Mouse (Mus musculus) kidney, adult 8-10 months (tissue): ENCODE results near the gene Lypd6.
A peak's percentile ranks its signal among the peaks of the same experiment; 100 is the strongest.

Experiments
- DNase-seq, 2 experiments: peaks; one replicate each; pipeline ENCODE4 v3.0.0; 2022

The Lypd6 gene

GRCm38 (mm10) chr2:50066246-50066967 lies at the start of gene Lypd6:
Lypd6 (plus strand) TSS chr2:50066429.
- peak; percentile 53 to 54 for DNase-seq

- no peak for DNase-seq
Observed at GRCm38 (mm10) chr2:50019477-50019876, 46.8 kb upstream of the Lypd6 start.

GRCm38 (mm10) chr2:50025549-50025948 lies 40.7 kb upstream of the Lypd6 start:
- DNase-seq: no peak

- DNase-seq: no peak
Observed at GRCm38 (mm10) chr2:50028930-50029329, 37.3 kb upstream of the Lypd6 start.

DNA sequence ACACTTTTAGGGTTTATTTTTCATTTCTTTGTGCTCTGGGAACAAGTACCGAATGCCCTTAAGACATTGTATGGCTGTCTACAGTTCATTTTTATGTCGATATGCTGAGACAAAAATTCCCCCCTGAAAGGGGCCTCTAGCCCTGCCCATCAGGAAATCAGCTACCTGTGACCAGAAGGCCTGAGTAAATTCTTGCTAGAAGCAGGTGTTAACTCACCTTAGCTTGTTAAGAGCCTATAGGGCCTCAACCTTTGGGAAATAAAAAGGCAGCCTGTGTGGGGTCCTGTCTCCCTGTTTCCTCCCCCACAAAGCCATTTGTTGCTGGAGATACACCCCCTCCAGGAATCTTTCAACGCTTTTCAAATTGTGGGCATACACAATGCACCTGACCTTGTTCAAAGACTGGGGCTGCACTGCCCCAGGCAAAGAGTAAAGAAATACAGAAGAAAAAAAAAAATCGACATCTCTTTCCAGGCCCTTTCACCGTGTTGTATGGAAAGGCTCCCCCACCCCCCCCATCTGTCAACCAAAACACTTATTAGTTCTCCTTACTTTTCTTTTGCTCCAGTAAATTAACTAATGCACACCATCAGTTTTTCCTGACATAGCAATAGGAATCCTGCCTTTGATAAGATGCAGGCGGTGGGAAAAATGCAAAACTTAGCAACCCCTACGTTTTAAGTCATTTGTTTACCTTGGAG lies 21.9 kb upstream of the Lypd6 start:
- DNase-seq: no peak

DNA sequence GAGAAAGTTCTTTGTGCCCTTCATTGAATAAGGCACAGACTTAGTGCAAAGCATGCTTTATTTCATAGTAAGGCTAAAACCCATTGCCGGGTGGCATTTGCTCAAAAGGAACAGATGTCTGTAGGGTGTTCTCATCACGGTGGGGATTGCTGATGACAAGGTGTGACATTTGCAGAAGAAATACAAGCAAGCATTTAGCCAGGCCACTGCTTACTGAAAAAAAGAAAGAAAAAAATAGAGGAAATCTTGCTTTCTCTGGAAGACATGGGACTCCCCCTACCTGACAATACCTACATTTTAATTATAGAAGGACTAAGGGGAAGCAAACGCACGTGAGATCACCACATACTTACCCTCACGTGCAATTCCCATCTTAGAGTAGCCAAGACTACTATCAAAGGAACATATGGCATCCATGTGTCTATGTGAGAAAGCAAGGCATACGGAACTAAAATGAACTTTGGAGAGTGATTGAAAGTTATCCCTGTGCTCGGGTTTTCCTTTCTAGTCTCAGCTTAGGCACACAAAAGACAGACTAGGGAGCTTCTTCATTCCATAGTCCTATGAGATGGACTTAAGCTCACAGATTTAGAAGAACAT lies 21.3 kb upstream of the Lypd6 start:
- no peak for DNase-seq

- DNase-seq: no peak
Observed at GRCm38 (mm10) chr2:50045841-50046240, 20.4 kb upstream of the Lypd6 start.

DNA sequence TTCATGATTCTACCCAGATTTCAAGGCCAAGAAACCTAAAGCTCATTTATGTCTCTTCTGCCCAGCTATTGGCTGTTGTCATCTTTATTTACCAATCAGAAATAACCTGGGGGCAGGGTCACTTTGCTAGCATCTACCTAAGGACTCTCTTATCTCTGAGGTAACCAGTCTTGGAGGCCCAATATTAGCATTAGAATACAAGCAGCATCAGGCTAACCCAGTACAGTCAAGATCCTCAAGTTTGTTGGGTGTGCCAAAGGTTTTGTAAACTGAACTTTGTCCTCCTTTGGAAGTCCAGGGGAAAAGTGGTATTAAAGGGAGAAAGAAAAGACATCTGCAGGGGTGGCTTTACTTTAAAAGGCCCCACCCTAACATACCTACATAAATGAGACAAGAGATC lies 17.8 kb upstream of the Lypd6 start:
- no peak for DNase-seq

- DNase-seq: no peak
Observed at GRCm38 (mm10) chr2:50053893-50054292, 12.3 kb upstream of the Lypd6 start.

DNA sequence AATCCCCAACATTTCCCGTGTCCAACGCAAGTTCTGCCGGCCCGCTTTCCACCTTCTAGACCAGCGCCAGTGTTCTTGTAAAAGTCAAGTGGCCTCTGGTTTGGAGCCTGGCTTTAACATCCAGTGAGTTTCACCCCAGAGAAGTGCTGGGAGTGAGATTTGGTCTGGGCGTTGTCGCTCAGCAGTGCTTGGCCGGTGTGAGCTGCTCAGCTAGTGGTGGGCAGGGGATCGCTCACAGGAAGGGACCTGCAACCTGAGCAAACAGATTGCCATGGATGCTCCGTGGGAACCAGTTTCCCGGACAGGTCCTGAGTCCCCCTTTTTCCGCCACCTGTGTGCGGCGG lies 355 bp upstream of the Lypd6 start:
- peak in 1 of 2 experiments; percentile 1 for DNase-seq

- DNase-seq: no peak
Observed at GRCm38 (mm10) chr2:50066968-50067315, 713 bp downstream of the Lypd6 start.

- peak; percentile 37 to 43 for DNase-seq
Observed at GRCm38 (mm10) chr2:50069571-50070295, 3.5 kb downstream of the Lypd6 start.

DNA sequence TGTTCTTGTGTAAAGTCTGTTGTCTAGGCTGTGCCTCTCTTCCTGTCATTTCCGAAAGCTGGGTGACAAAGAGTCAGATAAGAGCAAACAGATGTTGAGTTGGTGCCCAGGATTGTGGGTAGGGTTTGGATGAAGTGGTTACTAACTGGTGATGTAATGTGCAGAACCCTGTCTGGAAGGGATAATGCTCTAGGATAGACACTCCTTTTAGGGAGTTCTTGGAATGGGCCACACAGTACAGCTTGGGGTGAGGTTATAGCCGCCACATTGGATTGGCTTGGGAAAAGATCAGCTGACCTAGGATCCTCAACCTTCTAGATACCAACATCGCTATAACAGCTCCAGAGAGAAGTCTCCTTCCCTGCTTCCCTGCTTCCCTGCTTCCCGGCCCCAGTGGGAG lies 5.9 kb downstream of the Lypd6 start:
- no peak for DNase-seq

- DNase-seq: no peak
Observed at GRCm38 (mm10) chr2:50084746-50085145, 18.5 kb downstream of the Lypd6 start.

GRCm38 (mm10) chr2:50087761-50088160 lies 21.5 kb downstream of the Lypd6 start:
- no peak for DNase-seq

GRCm38 (mm10) chr2:50096336-50096735 lies 30.1 kb downstream of the Lypd6 start:
- no peak for DNase-seq

GRCm38 (mm10) chr2:50100364-50101151 lies 34.3 kb downstream of the Lypd6 start:
- peak; percentile 13 to 23 for DNase-seq

GRCm38 (mm10) chr2:50101152-50101450 lies 34.9 kb downstream of the Lypd6 start:
- no peak for DNase-seq

- DNase-seq: no peak
Observed at GRCm38 (mm10) chr2:50103850-50104503, 37.7 kb downstream of the Lypd6 start.

DNA sequence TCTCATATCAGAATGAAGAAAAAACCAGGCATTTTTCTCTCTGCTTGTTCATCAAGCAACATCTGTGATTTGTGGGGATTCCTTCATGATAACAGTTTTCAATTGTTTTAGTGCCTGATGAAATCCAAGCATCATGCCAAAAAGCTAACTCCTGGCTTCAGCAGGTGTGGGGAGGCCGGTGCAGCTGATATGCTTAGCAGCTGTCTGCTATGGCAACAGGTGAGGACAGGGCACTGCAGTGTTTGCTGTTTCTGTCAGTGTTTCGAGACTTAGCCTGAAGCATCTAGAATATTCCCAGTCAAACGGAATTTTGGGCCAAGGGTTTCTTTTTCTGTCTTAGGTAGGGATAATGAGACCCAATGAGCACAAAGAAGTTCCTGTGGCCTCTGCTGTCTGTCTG lies 39.4 kb downstream of the Lypd6 start:
- no peak for DNase-seq

- no peak for DNase-seq
Observed at GRCm38 (mm10) chr2:50105992-50106391, 39.8 kb downstream of the Lypd6 start.

- no peak for DNase-seq
Observed at GRCm38 (mm10) chr2:50106879-50107278, 40.6 kb downstream of the Lypd6 start.
